Mouse (Mus musculus) liver, adult 2 months (tissue): ENCODE measurements around the gene 9130409I23Rik.

ENCODE experiments used
- CTCF ChIP-seq: fragments of 200-500 bp; IDR thresholded peaks from 2 replicates; pipeline ENCODE4 v1.5.1; 2011; ENCODE audit warnings: low read depth, low read length, control low read depth
- POLR2A ChIP-seq: fragments of 200-500 bp; IDR thresholded peaks from 2 replicates; pipeline ENCODE4 v1.6.1; 2011; ENCODE audit warnings: low read length, control low read depth; ENCODE audit not compliant: insufficient read depth; ENCODE audit errors: extremely low read depth

DNA sequence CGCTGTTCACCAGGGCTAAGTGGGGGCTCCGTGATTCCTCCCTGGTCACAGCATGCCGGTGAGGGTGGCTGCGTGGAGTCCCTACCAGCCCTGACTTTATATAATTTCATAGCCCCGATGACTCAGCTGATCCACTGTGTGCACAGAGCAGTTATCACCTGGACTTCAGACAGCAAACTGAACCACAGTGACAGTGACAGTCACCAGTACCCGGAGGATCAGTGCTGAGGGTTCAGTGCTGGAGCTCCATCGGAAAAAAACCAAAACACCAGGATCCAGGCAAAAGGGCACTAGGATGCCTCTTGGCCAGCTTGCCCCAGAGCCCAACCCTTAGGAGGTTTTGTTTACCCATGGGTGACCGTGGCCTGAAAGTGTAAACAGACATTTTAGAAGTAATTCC, 45.7 kb upstream of the 9130409I23Rik start:
- no peak for TF ChIP-seq POLR2A
- no peak for TF ChIP-seq CTCF
